Mouse (Mus musculus) megakaryocyte, embryonic 14.5 days (primary cell): ENCODE results near the gene Tbc1d10c.

ENCODE experiments used
- FLI1 ChIP-seq: IDR thresholded peaks from 2 replicates; pipeline ENCODE4 v1.6.1; 2012; ENCODE audit warnings: low read length, inconsistent platforms, mixed read lengths
- GATA1 ChIP-seq: IDR thresholded peaks from 3 replicates; pipeline ENCODE4 v1.6.1; 2012; ENCODE audit warnings: mixed read lengths, low read length, inconsistent platforms, borderline replicate concordance

- no peak for TF ChIP-seq GATA1
- no peak for TF ChIP-seq FLI1
Measured at GRCm38 (mm10) chr19:4218293-4218692, 27.2 kb upstream of the Tbc1d10c start.
